Mouse (Mus musculus) testis, adult 2 months (tissue): ENCODE measurements around the gene Tcaf2.

Source experiments
- CTCF ChIP-seq: fragments of 200-500 bp; IDR thresholded peaks from 2 replicates; pipeline ENCODE4 v1.5.1; 2012; ENCODE audit warnings: low read depth, mild to moderate bottlenecking, inconsistent platforms, low read length, moderate library complexity; ENCODE audit not compliant: control insufficient read depth, insufficient read depth, insufficient replicate concordance
- POLR2A ChIP-seq: fragments of 200-500 bp; IDR thresholded peaks from 2 replicates; pipeline ENCODE4 v1.6.1; 2012; ENCODE audit warnings: low read depth, mild to moderate bottlenecking, inconsistent platforms, low read length, moderate library complexity; ENCODE audit not compliant: control insufficient read depth

GRCm38 (mm10) chr6:42612218-42612617 lies 32.8 kb downstream of the Tcaf2 start:
- TF ChIP-seq POLR2A (no peak), CTCF (no peak)
